Mouse (Mus musculus) frontal cortex, adult (tissue): ENCODE results near the gene Snai3.

ENCODE experiments used
- ATAC-seq: cut with Nextera tagmentation; 2 replicates; pipeline ENCODE4 v1.9.2; 2017; ENCODE audit warnings: mild to moderate bottlenecking, moderate library complexity, mixed read lengths; ENCODE audit not compliant: low TSS enrichment

Snai3 gene

DNA sequence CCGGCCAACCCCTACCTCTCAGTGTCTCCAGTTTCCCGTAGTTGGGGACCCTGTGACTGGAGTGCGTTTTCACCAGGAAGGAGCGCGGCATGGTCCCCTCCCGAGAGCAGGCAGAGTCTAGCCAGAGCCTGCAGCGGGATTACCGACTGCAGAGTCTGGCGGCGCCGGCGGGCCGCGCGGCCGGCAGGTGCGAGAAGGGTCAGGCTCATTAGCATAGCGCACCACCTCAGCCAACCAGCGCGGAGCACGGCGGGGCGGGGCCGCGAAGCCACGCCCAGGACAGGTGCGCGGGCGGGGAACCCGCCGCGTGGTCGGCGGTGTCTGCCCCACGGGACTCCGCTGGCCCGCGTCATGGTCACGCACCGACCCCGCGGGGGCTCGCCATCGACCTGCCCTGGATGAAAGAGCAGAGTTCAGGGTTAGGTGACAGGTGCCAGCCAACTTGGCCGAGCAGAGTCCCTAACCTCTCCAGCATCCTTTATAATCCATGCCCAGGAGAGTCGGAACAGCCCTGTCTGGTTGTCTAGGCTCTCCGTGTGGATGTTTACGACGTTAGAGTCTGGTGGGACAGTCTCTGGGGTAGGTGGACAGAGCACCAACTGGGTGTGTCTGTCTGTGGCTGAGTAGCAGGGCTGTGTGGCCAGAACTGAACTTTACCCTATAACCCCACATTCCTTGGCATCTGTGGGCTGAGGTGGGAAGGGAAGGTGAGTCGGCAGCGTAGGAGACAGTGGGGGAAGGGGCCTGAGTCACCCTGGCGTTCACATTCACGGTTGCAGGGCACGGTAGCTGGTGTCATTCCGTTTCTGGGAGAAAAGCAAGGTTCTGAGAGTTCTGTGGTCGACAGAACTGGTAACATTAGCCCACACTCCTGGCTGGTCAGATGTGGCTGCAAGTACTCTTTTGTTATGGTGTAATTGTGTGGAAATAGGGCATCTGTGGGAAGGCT is at the start of gene Snai3:
Gene Snai3, minus strand, starts transcription at position 210 of the 949 bp plus-strand sequence.
- ATAC-seq = peak; percentile 7; the same call in 1 of the 2 replicates

DNA sequence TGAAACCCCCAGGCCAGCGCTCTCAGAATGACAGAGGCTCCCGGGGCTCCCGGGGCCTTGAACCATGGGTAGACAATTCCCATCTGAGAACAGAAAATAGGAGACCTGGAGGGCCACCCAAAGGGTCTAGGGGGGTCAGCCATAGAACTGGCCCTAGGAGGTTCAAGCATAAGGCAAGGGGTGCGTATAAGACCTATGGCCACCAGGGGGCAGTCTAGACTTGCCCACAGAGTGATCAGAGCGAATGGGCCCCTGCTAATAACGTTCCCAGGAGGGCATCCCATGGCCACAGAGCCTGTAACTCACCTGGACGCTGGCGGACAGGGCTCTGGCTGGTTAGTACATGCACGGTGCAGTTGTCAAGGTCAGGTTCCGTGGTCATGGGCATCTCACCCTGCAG is 40.3 kb upstream of the Snai3 start:
- ATAC-seq = peak; percentile 74

DNA sequence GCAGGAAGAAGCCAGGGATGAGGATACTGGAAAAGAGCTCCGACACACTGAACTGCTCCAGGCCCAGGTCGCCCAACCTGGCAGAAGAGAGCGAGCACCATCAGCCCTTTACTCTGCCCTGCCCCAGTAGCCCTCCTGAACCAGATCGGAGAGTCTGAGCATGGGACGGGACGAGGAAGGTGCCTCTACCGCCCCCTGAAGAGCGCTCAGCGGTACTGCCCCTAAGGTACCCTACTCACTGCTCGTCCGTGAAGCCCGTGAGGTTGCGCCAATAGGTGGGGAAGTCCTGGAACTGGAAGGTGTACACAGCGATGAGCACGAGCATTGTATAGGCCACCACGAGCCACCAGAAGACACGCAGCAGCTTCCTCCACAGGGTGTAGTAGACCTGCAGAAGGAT is 37.4 kb upstream of the Snai3 start:
- no peak for ATAC-seq

DNA sequence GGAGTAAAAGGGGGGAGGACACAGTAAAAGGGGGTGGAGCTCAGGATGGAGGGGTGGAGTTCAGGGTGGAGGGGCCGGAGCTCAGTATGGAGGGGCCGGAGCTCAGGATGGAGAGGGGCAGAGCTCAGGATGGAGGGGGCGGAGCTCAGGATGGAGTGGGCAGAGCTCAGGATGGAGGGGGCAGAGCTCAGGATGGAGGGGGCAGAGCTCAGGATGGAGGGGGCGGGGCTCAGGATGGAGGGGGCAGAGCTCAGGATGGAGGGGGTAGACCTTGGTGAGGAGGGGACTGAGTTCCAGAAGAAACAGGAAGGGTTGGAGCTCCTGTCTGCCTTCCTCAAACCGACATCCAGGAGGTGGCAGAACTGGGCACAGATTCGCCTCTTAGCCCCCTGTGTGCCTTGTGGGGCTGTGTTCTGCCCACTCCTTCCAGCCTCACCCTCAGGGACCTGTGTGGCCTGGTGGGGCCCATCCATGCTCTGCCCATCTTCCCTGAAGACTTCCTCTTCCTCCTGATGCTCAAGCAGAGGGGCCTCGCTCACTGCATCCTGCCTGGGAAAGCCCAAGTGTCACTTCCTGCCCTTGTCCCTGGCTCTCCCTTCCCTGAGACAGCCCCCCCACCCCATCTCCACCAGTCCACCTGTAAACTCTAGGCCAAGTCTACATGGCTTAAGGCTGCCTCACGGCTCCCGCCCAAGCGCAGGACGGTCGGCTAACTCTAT is 36.6 kb upstream of the Snai3 start:
- no peak for ATAC-seq

DNA sequence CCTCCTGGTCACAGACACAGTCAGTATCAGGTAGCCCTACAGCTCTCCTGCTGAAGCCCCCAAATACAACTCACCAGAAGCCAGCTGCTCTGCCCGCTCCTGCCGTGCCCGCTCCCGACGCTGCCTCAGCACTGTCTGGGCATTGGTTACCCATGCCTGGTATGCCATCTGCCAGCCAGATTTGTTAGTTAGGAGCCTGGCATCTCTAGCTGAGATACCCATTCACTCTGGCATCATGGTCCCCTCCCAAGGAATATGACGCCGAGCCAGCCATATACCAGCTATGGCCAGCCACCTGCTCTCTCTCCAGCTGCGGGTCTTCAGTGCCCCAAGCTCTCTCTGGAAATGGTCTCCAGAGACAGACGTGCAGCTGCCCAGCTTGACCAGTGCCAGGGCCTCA is 27.9 kb upstream of the Snai3 start:
- no peak for ATAC-seq

DNA sequence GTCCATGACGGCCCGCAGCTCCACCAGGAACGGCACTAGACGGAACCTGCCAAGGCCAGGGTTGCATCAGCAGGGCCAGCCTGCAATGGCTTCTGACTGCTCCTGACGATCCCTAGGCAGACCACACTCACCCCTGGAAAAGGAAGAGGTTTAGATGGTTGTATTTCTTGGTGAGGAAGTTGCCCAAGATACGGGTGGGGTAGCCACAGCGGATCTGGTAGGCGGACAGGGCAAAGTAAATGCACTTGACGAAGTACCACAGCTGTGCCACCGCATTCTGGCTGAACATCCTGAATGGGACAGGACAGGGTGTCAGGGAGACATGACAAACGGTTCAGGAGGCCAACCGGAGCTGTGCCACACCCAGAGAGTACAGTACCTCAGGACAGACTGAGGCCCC is 24.3 kb upstream of the Snai3 start:
- ATAC-seq = no peak

DNA sequence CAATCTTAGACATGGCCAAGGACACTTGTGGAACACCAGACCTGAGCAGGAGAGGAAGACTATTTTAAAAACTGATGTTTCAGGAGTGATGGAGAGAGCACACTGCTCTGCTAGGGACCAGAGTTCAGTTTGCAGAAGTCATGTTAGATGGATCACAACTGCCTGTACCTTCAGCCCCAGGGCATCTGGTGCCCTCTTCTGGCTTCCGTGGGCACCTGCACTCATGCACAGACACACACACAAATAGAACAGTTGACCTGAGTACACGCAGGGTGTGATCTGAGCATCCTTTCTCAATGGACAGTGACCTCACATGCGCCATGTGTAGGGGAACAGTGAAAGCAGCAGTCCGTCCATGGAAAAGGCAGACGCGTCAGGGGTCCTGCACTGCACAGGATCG is 23.3 kb upstream of the Snai3 start:
- ATAC-seq = no peak

DNA sequence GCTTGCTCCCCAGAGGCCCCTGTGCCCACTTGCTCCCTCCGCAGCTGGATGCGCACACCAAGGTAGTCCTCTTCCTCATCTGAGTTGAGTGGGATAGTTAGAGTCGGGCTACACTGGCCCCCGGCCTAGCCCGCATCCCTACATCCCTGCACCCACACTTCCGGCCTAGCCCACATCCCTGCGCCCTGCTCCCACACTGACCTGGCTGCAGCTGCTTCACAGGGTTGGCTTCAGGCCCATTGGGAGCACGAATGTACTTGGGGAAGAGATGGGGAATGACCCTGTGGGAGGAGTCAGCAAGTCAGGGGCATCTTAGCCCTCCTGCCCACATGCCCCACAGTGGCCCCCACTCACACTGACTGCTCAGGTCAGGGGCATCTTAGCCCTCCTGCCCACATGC is 21.9 kb upstream of the Snai3 start:
- no peak for ATAC-seq

DNA sequence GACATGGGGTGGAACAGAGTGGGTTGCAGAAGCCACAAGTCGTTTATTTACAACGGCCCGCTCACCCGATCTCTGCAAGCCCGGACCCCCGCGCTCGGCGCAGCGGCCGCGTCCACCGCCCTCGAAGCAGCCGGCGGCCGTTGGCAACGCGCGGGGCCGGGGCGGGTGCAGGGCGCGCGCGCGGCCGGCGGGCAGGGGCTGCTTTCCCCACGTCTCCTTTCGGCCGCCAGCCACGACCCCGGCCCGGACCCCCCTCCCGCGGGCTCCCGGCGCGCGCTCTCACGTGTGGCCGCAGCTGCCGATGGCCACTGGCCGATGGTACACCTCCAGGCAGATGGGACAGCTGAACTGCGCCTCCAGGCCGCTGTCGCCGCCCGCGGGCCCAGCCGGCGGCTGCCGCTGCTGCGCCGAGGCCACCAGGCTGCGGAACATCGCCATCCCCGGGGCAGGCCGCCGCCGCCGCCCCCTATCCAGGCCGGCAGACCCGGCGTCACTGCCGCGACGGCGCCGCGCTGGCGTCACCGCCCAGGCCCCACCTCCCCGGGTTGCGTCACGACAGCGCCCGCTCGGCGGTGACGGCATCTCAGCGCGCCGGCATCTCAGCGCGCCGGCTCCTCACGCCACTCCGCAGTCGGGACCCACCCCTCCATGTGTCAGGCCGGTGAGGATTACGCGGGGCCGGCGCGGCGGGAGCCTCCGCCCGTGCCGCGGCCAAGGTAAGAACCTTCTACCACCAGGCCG is 15.2 kb upstream of the Snai3 start, which contains the start of the genes Rnf166 and Ctu2:
Gene Rnf166, minus strand, starts transcription at position 485 of the 741 bp plus-strand sequence.
Gene Ctu2, plus strand, starts transcription at position 564 of the 741 bp plus-strand sequence.
- peak; percentile 72 for ATAC-seq

DNA sequence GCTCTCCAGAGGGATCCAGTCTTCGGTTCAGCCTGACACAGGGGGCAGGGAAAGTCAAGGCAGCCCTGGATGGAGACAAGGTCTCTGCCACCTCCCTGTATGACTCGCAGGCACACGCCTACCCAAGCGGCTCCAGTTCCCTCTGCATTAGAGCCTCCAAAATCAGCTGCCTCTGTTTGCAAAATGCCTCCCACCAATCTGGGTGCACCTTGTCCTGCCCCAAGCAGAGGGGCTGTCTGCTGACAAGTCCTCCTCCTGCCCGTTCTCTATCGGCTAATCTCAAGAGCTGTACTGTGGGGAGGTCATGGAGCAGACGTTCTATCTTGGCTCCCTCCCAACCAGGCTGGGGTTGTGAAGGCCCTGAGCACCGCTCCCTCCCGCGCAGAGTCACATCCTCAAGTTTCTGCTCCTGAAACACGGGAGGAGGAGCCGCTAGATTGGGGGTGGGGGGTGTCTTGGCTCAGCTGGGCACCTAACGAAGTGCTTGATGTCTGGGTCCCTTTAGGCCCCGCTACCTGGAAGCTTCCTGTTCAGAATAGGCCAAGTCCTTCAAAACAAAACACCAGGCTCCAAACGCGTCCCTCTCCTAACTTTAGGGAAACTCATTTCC is 14.5 kb upstream of the Snai3 start:
- peak; percentile 22 for ATAC-seq

DNA sequence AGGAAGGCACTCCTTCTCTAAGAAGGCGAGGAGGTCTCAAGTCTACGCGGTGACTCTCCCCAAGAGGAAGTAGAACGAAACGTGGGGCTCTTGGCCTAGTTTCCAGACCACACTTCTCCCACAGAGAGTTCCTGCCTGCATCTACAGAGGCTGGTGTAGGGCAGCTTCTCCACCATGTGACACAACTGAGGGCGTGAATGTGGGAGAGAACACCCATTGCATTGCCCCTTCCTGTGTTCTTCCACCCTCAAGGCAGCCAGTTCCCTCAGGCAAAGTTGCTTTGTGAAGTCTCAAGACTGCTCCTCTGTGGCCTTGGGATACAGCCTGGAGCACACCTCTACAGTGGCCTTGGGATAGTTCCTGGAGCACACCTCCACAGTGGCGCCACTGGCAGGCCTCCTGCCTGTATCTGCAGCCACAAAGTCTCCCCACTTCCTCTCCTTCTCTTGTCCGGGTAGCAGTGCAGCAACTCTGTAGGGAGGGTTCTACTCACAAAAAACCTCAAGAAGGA is 13.4 kb upstream of the Snai3 start:
- ATAC-seq = peak; percentile 22; the same call in 1 of the 2 replicates

DNA sequence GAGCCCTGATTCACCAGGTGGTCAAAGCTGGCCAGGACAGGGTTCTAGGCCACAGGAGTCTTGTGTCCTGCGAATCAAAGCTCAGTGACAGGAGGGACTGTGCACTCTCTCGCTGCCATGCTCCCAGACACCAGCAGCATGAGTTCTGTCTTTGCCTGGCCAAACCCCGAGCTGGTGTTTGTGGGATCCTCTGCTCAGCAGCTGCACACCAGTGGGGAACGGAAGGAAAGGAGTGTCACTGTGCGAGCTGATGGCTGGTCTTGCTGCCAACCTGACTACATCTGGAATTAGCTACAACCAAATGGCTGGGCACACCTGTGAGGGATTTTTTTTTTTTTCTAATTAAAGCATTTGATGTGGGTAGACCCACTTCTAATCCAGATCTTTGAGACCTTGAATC is 10.2 kb upstream of the Snai3 start:
- no peak for ATAC-seq

DNA sequence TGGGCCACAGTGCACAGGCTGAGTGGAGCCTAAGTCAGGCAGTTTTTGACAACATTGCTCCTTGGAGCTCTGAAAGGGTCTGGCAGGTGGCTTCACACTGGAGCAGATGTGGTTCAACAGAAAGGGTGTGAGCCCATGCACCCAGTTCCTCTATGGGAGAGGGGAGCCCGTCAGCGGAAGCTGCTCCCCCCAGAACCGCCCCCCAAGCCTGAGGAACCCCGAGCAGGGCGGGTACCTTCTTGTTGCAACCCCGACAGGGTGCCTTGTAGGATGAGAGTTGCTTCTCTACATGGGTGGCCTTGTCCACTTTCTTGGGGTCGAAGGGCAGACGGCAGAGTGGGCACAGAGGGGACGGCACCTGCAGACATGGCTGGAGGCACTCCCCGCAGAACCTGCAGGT is 9.4 kb upstream of the Snai3 start:
- no peak for ATAC-seq

DNA sequence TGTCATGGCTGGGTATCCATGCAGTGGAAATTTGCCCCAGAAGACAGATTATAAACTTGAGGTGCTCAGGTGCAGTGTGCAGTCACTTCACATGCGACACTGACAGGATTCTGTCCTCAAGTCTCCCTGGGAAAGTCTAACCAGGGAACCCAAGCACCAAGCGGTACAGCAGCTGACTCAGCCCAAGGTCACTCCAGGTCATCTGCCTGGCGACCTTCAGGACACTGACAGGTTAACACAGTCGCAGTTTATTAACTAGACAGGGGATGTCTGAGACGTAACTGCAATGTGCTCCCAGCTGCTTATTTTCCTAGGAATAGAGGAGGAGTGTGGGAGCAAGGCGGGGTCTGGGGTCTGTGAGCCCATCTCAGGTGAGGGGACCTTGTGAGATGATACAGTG is 8.9 kb upstream of the Snai3 start:
- no peak for ATAC-seq

DNA sequence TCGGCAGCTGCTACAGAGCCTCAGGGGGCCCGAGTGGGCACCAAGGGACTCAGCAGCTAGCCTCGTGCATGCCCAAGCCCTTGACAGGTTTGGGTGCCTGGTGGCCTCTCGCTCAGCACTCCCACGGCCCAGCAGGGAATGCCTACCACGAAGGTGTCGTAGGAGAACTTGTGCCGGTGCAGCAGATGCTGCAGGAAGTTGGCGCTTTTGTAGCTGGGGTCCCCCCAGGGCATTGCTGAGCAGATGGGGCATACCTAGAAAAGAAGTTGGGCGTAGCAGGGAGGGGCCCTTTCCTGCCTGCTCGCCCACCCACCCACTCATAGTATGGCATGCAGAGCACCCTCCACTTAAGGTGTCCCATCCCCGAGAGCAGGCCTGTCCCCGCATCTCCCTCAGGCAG is 7.3 kb upstream of the Snai3 start:
- ATAC-seq = no peak

DNA sequence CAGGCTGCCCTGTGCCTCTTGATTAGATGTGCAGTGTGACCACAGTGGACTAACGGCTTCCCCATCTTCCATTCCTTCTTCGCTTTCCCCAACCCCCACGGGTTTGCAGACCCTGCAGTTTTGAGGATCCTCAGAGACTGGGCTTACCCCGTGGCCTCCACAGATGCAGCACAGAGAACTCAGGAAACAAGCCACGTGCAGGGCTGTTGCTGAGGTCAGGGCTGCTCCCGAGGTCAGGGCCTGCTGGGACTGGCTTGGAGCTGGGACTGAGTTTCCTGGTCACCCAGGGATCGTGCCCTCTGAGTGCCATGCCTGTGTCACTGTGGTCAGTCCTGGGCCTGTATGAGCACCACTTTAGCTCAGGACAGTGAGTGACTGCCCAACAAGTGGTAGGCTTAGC is 4.5 kb upstream of the Snai3 start:
- no peak for ATAC-seq

DNA sequence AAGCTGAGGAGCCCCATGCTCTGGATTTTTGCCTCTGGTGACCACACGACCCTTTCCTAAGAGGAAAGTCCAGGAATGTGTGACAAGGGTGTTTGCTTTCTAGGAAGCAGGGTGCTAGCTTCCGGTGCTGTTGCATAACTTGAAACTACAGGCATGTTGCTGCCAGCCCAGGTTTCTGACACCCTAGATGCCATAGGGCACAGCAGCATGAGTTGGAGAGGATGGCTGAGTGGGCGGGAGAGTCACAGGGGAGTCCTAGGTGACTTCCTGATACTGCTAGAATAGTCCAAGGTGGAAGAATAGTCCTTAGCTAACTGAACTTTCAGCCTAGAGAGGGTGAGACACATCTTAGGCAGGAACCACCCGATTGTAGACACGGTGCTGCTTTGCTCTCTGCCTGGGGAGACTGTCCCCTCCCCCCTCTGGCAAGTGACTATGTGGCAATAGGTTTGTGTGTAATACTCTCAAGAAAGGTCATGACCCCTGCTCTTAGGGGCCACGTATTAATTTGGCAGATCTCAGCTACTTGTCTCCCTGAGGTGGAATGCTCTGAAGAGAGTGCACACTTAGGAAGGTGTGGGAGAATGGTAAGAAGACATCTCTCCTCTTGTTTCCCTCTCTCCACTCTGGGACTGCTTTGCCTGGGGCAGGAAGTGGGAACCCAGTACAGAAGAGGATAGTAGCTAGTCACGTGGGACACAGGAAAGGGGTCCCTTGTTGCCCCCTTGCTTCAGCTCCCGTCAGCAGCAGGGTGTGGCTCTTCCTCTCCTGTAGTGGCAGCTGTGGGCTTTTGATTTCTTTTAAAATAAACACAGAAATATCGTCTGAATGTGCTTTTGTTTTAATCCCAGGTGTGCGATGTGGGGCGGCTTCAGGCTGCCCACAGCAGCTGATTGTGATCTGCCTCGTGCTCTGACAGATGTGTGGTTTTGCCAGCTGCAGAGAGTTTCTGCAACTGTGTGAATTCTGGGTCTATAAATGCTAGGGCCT is 3.4 kb upstream of the Snai3 start:
- no peak for ATAC-seq

DNA sequence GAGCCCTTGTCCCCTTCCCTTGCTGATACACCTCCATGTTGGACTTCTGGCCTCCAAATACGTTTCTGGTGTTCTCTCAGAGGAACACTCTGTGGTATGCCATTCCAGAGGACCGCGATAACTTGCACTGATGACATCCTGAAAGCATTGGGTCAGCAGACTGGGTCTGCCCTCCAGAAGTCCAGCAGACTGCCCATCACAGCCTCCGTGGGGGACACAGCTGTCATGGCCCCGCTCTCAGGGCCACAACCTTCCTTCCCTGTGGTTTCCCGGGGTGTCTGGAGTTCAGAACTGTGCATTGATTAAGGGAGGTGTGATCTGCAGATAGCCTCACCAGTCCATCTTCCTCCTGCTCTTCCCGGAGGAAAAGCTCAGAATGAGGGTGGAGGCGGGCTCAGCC is 2.0 kb upstream of the Snai3 start:
- ATAC-seq = no peak

DNA sequence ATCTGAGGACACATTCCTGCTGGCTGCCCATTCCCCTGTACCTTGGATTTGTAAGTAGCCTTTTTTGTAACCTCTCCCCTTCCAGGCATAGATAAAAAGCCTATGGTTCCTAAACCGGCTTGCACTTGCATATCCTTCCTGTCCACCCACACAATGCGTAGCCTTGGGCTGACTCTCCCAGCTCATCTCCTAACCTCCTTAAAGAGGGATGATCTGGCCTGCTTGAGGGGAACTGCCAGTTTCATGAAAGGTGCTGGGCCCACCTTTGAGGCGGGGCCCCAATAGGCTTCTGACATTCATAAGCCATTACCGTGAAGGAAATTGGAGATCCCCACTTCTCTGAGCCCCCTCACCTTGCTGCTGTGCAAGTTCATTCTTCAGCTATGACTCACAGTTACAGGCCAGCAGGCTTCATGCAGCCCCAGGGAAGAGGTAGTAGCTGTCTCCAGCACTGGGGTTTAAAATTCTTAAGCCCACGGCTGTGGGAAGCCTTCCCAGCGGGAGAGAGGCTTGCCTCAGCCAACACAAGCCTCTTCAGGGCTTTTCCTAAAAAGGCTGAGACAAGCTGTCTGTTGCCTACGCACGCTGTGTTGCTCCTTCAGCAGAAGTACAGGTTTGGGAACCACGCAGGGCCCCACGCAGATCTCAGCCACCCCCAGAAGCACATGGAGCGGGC is 1.1 kb upstream of the Snai3 start:
- peak; percentile 84 for ATAC-seq

DNA sequence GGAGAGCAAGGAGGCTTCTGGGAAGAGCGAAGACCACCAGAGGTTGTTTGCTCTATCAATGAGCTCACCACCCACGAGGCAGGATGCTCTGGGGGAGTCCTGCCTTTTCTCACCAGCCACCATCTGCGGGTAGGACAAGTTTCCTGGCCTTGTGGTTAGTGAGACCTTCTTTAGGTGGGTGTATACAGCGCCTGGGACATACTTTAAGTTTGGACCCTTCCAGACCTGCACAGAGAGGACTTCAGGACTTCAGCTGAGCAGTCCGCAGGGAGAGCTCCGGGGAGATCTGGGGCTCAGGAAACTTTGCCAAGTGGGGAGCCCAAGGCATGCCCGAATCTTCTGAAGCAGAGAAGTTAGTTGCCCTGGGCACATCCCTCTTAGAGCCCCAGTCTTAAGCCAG is 543 bp downstream of the Snai3 start:
- no peak for ATAC-seq
